Mouse (Mus musculus): ENCODE measurements around the gene Tmem94. TPM values are rescaled to one million over a fixed set of nuclear protein-coding genes. Genes with fewer than 3 reads are reported as not detected.

Tmem94 gene
- total RNA-seq, 1 experiment from 2014 or later = 65.1 TPM

- DNase-seq = peak; percentile 40
Measured at GRCm38 (mm10) chr11:115766356-115766943, 1.2 kb downstream of the Tmem94 start.

DNA sequence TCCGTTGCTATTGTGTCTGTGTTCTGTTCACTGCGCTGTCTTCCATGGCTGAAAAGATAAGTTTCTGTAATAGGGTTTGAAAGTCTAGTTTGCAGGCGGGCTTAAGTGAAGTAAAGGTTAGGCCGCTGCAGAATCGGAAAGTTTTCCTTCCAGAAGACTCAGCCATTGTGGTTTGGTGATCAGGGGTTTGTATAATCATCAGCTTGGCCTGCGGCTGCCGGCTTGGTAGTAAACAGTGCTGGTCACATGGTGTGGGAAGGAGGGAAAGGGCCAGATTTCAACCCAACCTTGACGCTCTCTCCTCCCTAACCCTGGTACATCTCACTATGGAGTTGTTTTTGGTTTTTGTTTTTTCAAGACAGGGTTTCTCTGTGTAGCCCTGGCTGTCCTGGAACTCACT lies 1.7 kb downstream of the Tmem94 start:
- DNase-seq = no peak

- peak; percentile 57 for DNase-seq
Measured at GRCm38 (mm10) chr11:115768896-115769295, 3.7 kb downstream of the Tmem94 start.

DNA sequence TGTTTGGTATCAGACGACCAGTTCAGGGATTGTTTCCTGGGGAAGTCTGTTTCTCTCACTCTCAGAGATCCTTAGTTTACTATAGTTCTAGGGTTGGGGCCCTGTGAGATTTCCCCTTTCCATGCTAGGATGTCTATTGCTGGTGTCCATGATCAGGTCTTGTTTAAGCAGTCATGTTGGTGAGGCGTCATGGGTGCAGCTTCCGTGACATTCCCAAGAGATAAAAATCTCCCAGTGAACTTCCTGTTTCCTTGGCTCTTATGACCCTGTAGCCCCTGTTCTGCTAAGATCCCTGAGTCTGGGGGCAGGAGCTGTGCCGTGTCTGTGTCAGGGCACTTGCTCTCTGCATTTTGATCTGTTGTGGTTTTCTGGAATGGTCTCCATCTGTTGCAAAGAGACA lies 9.4 kb downstream of the Tmem94 start:
- no peak for DNase-seq

GRCm38 (mm10) chr11:115775821-115776665 lies 10.8 kb downstream of the Tmem94 start:
- DNase-seq = peak; percentile 91

- peak; percentile 63 for DNase-seq
Measured at GRCm38 (mm10) chr11:115776954-115777353, 11.7 kb downstream of the Tmem94 start.

GRCm38 (mm10) chr11:115777487-115778335 lies 12.5 kb downstream of the Tmem94 start:
- DNase-seq = no peak

DNA sequence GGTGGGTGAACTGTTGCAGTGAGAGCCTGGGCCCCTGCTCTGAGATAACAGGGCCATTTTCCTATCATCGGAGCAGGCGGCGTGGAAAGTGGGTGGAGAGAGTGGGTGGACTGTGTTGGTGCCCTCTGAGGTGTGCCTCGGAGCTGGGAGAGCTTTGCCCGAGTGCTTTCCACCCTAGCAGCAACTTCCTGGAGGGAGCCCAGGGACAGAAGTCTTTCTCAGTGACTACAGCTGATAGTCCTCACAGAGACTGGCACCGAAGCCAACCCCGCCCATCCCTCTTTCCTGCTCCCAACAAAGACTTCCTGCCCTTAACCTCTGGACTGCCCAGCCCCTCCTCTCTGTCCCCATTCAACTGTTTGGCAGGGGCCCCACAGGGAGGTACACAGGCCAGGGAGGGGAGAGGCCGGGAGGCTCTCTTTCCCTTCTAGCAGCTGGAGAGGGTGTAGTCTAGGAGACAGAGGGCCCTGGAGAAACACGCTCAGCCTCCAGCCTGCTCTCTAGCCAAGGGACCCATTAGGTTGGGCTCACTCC lies 13.9 kb downstream of the Tmem94 start:
- peak; percentile 94 for DNase-seq

- no peak for DNase-seq
Measured at GRCm38 (mm10) chr11:115780141-115781070, 15.2 kb downstream of the Tmem94 start.

DNA sequence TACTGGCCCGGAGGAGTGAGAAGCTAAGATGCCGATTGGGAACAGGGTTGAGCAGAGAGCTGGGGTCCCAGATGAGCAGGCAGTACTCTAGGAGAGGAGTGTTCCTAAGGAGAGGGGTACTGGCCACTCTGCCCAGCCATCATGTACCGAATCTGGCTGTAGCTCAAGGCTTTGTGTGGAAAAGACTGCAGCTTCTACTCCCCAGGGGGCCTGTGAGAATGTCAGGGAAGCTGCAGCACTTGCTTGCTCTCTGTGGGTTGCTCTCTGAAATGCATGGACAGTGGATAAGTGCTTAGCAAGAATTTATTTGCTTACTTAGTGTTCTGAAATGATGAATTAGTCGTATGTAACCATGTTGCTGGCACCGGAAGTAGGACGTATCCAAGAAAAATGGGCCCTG lies 21.2 kb downstream of the Tmem94 start:
- DNase-seq = no peak

DNA sequence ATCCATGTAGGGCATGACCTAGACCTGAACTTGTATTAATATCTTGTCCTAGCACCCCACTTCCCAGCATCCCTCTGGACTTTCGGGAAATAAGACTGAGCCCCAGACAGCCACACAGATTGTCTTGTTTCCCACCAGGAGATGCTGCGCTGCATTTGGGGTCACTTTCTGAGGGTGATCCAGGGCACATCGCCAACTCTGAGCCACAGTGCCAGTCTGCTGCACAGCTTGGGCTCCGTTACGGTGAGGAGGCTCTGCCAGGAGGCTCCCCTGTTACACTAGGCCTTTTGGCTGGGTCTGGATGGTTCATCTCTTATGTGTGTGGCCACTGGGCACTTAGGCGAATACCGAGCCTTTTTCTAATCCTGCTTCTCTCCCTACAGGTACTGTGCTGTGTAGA lies 24.6 kb downstream of the Tmem94 start:
- DNase-seq = no peak

- no peak for DNase-seq
Measured at GRCm38 (mm10) chr11:115791919-115792318, 26.7 kb downstream of the Tmem94 start.

GRCm38 (mm10) chr11:115792353-115792752 lies 27.1 kb downstream of the Tmem94 start:
- DNase-seq = peak; percentile 88

- DNase-seq = no peak
Measured at GRCm38 (mm10) chr11:115796898-115797297, 31.7 kb downstream of the Tmem94 start.

GRCm38 (mm10) chr11:115797665-115798064 lies 32.4 kb downstream of the Tmem94 start:
- no peak for DNase-seq

- no peak for DNase-seq
Measured at GRCm38 (mm10) chr11:115800981-115801380, 35.7 kb downstream of the Tmem94 start.

GRCm38 (mm10) chr11:115803072-115803709 lies 38.0 kb downstream of the Tmem94 start:
- DNase-seq = no peak

DNA sequence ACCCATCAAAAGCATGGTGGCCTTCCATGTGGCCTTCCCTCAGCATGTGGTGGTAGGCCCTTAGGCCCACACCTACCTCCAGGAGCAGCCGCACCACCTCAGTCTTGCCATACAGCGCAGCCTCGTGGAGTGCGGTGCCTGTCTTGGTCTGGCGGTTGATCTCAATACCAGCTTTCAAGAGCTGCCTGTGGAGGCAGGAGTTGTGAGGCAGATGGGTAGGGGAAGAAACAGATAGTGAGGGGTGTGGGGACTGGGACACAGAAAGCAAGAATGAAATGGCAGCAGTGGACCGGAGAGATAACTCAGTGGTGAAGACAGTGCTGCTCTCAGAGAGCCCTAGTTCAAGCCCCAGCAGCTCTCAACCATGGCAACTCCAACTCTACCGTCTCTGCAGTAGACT lies 39.8 kb downstream of the Tmem94 start:
- DNase-seq = no peak

DNA sequence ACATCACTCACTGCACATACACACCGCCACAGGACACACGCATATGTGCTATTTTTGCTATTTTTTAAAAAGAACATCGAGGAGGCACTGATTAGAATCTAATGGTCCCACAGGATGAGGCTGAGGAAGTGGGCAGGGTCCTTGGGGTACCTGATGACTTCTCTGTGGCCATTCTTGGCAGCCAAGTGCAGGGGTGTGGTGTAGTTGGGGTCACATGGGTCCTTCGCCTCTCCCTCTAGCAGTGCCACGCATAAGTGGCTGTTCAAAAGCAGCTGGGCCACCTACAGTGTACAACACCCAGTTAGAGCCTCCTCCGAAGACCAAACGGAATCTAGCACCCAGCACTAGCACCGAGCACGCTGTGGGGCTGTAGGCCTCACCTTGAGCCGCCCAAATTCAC lies 40.9 kb downstream of the Tmem94 start:
- no peak for DNase-seq

GRCm38 (mm10) chr11:115807306-115807705 lies 42.1 kb downstream of the Tmem94 start:
- DNase-seq = no peak

DNA sequence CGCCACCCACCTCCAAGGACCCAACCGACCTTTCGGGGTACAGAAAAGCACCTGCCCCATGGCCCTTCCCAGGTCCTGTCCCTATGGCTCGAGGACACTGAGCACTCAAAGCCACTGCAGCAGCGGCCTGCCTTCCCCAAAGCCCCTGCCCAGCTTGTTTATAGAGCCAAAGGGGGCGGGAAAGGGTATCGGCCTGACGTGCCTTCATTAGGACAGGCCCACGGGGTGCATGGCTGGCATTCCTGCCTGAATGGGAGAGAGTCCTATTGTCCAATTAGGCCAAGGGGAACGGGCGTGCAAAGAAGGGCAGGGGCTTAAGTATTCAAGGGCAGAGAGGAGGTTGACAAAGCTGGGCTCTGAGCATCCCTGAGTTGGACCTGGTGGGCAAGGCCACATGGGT lies 42.7 kb downstream of the Tmem94 start:
- DNase-seq = no peak

Data from adrenal gland, postnatal 14 days (tissue).